Mouse (Mus musculus) naive thymus-derived CD4-positive, alpha-beta T cell, adult 2 months (primary cell): ENCODE results near the gene Peli1.

Experiments used
- DNase-seq: peaks from one replicate; pipeline ENCODE4 v3.0.0-alpha.2; 2011; ENCODE audit warnings: low read depth

Gene Peli1

DNA sequence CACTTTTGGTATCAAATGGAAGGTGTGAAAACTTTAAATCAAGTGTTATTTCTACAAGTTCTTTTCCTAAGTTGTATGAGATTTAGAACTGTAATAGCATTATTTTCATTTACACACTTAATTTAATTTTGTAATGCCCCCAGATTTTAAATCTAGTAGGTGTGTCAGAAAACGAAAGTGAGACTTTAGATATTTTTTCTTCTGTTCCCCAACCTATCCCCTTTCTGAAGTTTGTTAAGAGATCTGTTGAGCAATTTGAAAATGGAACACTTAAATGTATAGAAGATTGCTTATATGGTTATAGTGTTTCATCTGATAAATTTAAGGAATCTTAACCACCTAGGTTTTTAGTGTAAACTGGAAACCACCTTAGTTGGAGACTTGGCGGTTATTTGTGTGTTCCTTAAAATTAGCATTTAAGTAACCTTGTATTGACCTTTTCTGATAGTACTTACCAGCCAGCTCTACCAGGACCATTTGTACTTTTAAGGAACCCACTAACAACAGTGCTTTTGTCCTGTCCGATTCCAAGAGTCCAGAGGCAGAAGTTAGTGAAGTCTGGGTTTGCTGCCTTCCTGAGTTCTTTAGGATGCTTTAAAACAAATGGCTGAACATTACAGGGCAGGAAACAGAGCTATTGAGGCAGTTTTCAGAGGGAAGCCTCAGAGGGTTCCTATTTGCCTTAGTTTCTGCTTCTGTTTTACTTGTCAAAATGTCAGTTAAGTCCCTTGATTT lies 2.2 kb downstream of the Peli1 start:
- peak; percentile 50 for DNase-seq

DNA sequence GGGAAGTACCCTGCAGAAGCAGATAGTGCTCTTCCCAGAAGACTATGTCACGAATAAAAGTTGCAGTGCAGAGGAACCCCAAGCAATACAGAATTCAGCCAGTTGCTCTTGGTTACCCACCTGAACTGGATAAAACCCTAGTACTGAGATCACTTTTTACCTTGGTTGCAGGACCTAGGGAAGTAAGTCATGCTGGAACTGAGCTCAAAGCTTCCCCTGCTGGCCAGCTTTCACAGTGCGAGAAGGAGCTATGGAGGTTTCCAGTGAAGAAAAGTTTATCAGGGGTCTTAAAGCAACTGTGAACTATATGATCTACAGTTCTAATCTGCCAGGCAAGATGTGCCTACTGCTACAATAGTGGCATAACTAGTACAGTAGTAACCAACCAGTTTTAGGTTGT lies 5.5 kb downstream of the Peli1 start:
- DNase-seq = peak; percentile 59

DNA sequence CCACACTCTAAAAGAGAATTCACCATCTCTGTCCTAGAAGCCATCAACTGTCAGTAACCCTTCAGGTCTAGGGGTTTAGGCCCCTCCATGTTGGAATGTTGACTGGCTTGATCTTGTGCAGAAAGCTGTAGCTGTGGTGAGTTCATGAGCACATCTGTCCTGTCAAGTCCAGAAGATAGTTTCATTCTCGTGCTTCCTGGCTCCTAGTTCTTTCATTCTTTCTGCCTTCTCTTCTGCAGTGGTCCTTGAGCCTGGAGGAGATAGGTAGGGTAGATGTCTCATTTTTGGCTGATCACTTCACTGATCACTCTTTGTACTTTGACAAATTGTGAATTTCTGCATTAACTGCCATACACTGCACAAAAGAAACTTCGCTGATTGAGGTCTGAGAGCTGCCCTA lies 7.4 kb downstream of the Peli1 start:
- peak; percentile 41 for DNase-seq

DNA sequence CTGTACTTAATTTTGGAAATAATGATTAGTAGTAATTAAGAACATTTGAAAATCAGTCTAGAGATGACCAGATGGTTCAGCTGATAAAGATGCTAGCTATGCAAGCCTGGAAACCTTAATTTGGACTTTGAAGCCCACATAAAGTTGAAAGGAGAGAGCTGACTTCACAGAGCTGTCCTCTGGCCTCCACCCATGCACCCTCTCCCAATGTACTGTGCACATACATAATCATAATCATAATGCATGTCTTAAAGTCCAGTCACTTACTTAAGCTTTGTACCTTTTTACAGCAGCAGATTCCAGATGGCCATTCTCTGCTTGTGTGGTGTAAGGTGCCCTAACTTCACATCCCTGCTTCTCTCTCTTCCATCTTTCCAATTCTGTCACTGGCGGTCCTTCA lies 9.6 kb downstream of the Peli1 start:
- no peak for DNase-seq

DNA sequence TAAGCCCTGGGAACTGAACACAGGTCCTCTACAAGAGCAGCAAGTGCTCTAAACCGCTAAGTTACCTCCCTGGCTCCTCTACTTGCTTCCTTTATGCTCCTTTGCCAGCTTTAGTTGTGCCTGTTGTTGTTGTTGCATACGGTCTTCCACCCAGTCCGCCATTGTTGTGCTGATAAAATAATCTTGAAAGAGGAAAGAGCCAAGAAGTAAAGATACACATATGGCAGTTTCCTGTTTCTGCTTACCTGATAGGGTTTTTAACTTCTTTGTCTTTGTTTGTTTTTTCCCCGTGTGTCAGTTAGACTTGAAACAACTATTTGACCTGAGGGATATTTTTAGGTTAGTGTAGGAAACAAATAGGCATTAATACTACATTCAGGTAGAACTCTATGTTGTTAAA lies 10.2 kb downstream of the Peli1 start:
- DNase-seq = peak; percentile 54

DNA sequence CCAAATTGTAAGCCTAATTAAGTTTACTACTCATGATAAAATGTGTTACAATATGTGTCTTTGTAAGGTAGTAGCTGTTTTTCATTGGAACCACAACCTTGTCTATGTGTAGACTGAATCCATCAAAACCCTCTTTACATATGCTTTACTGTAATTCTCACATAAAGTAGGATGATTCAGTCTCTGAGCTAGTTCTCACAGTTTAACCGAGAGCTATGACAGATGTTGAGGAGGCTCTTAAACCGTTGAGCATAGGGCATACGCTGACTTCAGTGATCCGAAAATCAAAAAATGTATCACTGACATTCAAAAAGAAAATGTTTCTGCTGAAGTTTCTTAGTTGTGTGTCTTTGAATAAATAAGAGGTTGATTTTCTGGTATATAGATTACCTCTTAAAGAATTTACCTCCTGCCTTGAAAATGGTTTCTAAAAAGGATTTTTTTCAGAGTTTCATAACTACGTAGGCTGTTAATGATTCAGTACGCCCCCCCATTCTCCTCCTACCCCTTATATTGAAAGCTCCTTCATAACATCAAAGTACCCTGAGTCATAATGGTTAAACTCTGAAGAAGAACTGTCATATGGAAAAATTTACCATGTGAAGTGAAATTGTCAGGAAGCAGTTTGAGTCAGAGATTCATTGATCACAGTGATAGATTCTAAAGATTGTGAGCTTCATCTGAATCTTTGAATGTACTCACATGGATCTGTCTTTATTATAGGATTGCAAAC lies 11.3 kb downstream of the Peli1 start:
- peak; percentile 63 for DNase-seq

DNA sequence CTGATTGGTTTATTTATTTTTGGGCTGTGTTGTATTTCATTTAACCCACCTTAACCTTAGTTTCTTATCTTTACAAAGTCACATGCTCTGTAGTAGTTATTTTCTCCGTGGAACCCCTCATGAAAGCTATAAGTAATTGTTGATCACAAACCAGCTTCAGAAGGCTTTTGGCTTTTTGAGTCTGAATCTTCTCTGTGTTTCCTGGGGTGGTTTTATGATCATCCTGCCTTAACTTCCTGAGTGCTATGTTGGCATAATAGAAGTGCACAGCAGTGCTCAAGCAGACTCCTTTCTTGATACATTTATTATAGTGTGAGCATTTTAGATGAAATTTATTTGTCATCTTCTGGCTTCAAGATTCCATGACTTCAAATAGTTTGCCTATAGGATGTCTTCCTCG lies 12.1 kb downstream of the Peli1 start:
- peak; percentile 76 for DNase-seq

DNA sequence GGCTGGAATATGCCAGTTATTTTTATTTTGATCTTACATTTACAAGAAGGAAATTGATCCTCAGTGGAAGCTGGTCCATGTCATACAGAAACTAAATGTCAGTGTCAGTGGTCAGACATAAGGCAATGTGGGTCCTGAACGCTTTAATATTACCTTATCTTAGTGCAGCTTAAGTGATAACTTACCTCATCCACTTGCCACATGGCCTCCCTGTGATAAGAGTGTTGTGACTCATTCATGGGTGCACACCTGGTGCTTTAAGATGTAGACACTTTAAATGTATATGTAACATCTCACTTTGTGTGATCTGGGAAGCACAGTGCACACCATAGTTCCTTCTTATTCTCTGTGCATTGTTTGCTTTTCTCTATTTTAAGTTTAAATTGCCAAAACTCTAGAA lies 14.3 kb downstream of the Peli1 start:
- DNase-seq = no peak

DNA sequence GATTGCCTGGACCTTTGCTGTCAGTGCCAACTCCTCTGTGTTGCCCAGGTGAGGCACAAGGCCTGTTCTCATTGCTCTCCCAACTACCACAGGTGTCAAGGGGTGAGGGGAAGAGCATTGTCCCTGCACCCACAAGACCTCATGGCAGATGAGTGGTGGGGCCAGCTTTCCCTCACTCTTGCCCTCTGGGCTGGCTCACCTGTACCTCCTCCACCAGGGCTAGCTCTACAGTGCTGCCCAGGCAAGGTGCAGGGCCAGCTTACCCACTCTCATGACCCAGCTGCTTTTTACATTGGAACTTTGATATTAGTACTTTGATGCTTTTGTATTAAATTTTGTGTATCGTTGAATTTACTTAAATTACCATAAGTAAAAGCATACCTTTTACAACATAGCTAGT lies 16.0 kb downstream of the Peli1 start:
- no peak for DNase-seq

DNA sequence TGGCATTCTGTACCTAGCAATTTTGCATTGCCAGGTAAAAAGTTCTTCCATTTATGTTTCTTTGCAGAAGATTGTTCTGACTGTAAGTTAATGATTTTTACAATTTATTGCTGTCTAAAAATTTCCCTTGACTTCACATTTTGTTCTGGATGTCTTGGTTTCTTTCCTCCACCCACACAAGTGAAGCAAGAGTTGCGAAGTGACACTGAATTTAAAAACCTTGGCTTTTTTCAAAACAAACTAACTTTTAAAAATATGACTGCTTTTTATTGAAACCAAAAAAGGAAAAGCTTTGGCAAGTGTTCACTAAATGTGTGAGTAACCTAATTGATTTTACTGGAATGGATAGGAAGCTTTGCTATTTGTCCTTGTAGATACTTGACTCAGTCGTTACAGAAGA lies 18.2 kb downstream of the Peli1 start:
- DNase-seq = no peak

DNA sequence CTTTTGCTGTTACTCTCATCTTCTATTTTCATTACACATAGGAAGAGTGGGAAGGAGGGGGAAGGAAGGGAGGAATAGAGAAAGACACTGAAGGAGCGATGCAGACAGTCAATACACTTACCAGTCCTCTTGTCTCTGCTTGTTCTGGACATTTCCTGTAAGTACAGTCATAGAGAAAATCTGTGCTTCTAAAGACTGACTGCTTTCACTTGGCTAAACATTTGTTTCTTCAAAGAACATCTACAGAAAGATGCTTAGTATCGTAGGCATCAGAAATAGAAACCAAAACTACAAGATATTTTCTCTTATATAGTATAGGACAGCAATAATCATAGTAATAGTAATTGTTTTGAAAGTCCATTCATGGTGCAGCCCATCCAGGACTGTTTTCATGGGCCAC lies 23.4 kb downstream of the Peli1 start:
- no peak for DNase-seq

DNA sequence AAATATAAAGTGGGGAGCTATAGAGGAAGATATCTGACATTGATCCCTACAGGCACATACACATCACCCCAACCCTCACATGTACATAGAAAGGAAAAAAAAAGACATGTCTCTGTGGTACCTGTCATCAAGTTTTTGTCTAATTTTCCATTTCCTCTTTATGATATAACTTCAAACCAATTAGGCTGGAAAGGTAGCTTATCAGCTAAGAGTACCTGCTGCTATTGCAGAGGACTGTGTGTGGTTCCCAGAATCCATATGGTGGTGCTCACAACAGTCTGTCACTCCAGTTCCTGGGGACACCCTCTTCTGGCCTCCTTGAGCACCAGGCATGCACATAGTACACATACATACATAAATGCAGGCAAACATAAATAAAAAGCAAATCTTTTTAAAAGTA lies 24.7 kb downstream of the Peli1 start:
- DNase-seq = no peak

DNA sequence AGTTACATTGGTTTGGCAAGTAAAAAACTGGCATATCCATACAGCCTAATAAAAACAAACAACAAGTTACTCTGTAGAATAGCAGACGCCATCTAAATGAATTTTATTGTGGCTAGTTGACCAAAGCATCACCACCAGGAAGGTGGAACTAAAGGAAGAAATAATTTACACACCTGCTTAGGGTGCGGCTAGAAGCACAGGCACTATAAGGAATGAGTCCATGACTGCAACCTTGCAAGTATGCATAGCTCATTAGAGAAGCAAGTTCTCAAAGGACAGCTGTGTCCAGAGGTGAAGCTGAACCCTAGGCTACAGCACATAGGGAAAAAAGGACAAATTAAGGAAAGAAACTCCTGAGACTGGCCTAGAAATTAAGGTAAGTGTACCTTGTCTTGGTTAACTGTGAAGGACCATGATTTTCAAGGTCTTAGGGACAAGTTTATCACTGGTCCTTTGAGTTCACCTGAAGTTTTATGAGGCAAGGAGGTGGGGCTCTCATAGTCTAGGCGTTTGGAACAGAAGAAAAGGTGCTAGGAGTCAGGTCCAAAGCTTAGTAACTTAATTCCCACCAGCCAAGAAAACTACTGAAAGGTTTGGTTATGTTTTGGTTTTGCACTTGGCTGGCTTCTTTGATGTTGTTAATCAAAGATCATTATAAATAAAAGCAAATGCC lies 25.7 kb downstream of the Peli1 start:
- DNase-seq = no peak

DNA sequence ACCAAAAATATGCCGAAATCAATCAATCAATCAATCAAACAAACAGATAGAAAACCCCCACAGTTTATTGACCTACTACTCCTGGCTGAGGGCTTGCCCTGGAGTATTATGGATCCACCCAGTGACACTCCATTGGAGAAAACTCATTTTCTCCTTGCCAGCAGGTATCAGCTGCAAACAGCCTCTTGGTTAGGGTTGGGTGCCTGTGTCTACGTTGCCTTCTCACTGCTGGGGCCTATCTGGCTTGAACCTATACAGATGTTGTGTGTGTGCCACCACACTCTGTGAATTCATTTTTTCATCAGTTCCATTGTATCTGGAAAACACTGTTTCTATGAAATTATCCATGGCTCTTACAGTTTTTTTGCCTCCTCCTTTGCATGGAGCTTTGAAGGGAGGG lies 30.6 kb downstream of the Peli1 start:
- DNase-seq = no peak

DNA sequence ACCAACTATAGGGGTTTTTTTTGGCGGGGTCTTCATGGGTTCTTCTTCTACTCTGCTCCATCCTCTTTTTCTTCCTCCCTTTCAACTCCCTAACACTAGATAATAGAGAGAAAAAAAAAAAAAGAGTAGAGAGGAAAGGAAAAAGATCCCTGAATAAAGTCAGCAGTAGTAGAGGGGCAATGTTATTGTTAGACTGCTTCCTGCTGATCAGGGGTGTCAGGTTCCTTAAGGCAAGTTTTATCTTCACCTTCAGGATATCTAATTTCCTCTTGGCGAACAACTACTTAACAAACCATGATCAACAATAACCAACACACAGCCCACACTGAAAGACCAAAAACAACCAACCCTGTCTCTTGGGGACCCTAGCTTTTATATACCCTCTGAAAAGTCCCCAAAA lies 31.3 kb downstream of the Peli1 start:
- no peak for DNase-seq

DNA sequence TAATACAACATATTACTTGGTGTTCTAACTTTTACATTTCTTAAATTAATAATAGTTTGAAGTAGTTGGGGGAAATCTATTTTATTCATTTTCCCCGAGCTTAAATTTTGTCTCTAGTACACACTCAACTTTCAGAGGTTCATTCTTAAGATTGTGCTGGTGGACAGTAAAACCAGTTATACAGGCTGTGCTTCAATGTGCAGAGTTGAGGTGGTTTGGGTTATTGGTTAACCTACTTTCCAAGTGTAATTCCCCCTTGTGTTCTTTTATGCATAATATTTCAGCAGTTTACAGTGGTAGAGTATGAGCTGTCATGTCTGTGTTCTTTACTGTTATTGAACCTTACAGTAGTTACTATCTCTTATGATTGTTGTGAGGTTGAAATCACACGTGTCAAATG lies 40.6 kb downstream of the Peli1 start:
- no peak for DNase-seq

DNA sequence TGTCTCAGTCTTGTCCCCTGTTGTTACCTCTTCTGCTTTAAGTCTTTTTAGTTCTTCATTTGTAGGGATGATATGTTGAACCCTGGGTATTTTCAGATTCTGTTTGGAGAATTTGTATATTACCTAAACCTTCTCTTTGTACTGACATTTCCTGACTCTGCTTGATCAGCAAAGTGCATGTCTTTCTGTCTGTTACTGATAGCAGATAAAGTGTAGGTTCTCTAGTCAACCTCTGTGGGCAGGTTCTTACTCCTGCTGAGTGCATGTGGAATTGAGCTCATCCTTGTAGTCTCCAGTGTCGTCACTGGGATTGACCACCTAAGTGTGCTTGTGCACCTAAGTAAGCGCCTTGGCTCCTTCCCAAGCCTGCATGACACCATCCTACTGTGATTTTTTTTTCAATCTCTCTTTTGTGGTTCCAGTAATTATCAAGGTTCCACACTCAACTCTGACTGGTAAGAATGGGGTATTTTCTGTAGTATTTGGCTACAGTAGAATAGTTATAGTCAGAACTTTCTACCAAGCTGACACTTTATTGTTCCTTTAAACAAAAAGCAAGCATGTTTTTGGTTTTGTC lies 43.9 kb downstream of the Peli1 start:
- no peak for DNase-seq

DNA sequence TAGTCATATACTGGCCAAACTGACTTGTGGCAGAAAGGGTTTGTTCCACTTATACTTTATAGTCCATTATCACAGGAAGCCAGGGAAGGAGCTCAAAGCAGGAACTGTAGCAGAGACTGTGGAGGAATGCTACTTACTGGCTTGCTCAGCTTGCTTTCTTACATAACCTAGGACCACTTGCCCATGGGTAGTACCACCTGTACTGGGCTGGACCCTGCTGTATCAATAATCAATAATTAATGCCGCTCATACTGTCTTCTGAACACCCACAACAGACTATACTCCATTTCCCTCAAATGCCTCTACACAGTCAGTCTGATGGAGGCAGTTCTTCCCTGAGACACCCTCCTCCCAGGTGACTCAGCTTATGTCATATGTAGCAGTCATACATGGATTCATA lies 48.4 kb downstream of the Peli1 start:
- DNase-seq = no peak

DNA sequence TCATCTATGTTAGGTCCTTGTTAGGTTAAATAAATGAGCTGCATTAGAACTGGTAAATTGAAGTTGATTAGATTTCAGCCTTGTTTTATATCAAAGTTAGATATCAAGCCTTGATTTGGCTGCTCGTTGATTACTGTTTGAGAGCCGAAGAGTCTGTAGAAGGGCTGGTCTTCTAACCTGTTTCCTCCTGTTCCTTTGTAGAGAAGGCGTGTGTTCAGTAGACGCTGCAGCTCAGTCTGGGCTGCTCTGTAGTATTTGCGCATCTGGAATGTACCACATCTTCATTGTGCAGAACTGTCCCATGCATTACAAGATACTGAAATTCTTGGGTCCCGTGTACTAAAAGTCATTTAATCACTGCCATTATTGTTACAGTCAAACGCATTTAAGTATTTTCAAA lies 50.2 kb downstream of the Peli1 start:
- DNase-seq = peak; percentile 60

DNA sequence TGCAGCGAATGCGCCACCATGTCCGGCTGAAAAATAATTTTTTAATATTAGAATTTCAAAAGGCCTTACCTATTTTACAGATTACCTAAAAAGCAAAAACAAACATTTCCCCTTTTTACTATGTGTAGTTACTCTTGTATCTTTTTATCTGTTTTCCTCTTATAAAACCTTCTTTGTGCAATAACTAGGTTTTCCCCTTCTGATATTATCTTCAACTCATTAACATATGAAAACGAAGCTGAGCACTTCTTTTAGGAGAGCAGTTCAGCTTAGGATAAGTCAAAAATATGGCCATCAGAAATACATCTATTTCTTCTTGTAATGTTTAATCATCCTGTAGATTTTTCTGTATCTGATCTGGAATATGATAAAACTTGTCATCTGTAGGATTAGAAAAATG lies 50.7 kb downstream of the Peli1 start:
- no peak for DNase-seq

DNA sequence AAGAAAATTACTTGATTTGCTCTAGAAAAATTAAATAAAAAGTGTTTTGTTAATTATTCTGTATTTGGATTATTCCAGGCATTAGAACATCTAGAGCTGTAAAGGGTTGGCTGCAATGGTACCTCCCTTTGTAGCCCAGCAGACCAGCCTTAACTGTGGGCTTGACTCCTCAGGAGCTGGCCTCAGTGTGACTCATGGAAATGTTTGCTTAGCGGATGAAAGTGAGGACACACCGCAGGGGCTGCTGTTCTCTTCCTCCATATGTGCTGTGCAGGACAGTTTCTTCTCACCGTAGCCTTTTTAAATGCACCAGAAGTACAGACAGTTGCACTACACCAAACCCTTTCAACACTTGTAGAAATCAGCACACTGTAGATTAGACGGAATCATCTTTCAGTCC lies 58.4 kb downstream of the Peli1 start:
- DNase-seq = peak; percentile 58

DNA sequence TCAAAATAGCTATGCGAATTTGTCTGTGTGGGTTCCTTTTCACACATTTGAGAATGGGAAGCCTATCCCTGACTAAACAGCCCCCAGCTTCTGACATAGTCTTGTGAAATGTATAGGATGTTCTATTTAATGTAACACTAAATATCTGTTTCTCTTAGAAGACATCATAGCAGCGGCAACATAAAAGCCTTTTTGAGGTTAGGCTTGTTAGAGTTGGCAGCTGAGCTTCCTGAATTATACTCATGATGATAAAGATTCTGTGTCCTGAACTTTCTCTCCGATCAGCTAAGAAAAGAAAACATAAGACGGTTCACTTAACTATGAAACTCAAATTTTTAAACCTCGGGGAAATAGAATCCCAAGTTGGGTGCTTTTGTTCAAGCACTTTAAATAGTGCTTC lies 59.2 kb downstream of the Peli1 start:
- peak; percentile 69 for DNase-seq

DNA sequence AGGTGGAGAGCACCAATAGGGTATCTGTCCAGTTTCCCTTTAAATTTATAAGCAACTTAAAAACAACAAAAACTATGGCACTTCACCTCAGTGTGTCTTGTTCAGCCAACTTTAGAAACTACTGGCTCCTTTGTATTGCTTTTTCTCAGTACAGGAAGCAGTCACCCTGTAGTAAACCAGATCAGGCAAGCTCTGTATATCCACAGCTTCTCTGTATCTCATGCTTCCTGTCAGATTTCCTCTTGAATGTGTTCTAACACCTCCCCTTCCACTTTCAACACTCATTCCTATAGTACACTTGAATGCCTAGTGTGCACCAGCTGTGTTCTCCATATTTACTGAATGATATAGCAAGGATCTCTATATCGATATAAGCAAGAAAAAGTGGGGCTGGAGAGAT lies 60.6 kb downstream of the Peli1 start:
- peak; percentile 64 for DNase-seq
